Mouse (Mus musculus): ENCODE results near the gene Hist1h4d. TPM values are rescaled to one million over a fixed set of nuclear protein-coding genes. Genes with fewer than 3 reads are reported as not detected.
A peak's percentile ranks its signal among the peaks of the same experiment; 100 is the strongest.

Hist1h4d gene
- total RNA-seq, 2 experiments from 2014 or later = 672 to 1,443 TPM

GRCm38 (mm10) chr13:23630653-23631052, 49.3 kb downstream of the Hist1h4d start:
- 0 out of 2 replicates have a peak, but pooled peaks have one; percentile 40 for ATAC-seq (ENCODE audit: poor library complexity, severe bottlenecking)

Other genes with a start within 250 kb of the Hist1h4d start
Only the 30 nearest of the 35 such genes appear.
- 5.1 and 5.2 TPM in 2 replicates for gene Abt1, start 157.7 kb upstream of the Hist1h4d start, total RNA-seq (2015)
- gene Abt1, start 157.7 kb upstream of the Hist1h4d start, total RNA-seq (2017) = 6.8 and 11.2 TPM in 2 replicates
- not detected in 2 replicates for gene Btn1a1, start 115.7 kb upstream of the Hist1h4d start, total RNA-seq (2015)
- gene Btn1a1, start 115.7 kb upstream of the Hist1h4d start, total RNA-seq (2017) = not detected in 2 replicates
- not detected in 2 replicates for gene Btn2a2, start 92.7 kb upstream of the Hist1h4d start, total RNA-seq (2015)
- not detected in 2 replicates for gene Btn2a2, start 92.7 kb upstream of the Hist1h4d start, total RNA-seq (2017)
- 61.7 and 63.9 TPM in 2 replicates for gene Hist1h4h, start 50.5 kb upstream of the Hist1h4d start, total RNA-seq (2015)
- 1,033 and 1,202 TPM in 2 replicates for gene Hist1h4h, start 50.5 kb upstream of the Hist1h4d start, total RNA-seq (2017)
- 61.9 and 91.1 TPM in 2 replicates for gene Hist1h2af, start 47.7 kb upstream of the Hist1h4d start, total RNA-seq (2015)
- 1,786 and 1,821 TPM in 2 replicates for gene Hist1h2af, start 47.7 kb upstream of the Hist1h4d start, total RNA-seq (2017)
- 225 and 241 TPM in 2 replicates for gene Hist1h3g, start 46.2 kb upstream of the Hist1h4d start, total RNA-seq (2015)
- gene Hist1h3g, start 46.2 kb upstream of the Hist1h4d start, total RNA-seq (2017) = 441 and 668 TPM in 2 replicates
- 32.3 and 36.5 TPM in 2 replicates for gene Hist1h2bh, start 38.2 kb upstream of the Hist1h4d start, total RNA-seq (2015)
- gene Hist1h2bh, start 38.2 kb upstream of the Hist1h4d start, total RNA-seq (2017) = 143 and 176 TPM in 2 replicates
- gene Hist1h3f, start 37.5 kb upstream of the Hist1h4d start, total RNA-seq (2015) = 43.8 and 48.7 TPM in 2 replicates
- 145 and 146 TPM in 2 replicates for gene Hist1h3f, start 37.5 kb upstream of the Hist1h4d start, total RNA-seq (2017)
- 110 and 116 TPM in 2 replicates for gene Hist1h4f, start 29.9 kb upstream of the Hist1h4d start, total RNA-seq (2015)
- gene Hist1h4f, start 29.9 kb upstream of the Hist1h4d start, total RNA-seq (2017) = 2,488 and 3,291 TPM in 2 replicates
- gene Hist1h1d, start 28.3 kb upstream of the Hist1h4d start, total RNA-seq (2015) = 16.7 and 17.0 TPM in 2 replicates
- gene Hist1h1d, start 28.3 kb upstream of the Hist1h4d start, total RNA-seq (2017) = 182 and 184 TPM in 2 replicates
- 101 and 161 TPM in 2 replicates for gene Hist1h3e, start 19.2 kb upstream of the Hist1h4d start, total RNA-seq (2015)
- 295 and 358 TPM in 2 replicates for gene Hist1h3e, start 19.2 kb upstream of the Hist1h4d start, total RNA-seq (2017)
- 8.8 and 9.0 TPM in 2 replicates for gene Hist1h2ae, start 10.4 kb upstream of the Hist1h4d start, total RNA-seq (2015)
- gene Hist1h2ae, start 10.4 kb upstream of the Hist1h4d start, total RNA-seq (2017) = 272 and 274 TPM in 2 replicates
- 325 and 384 TPM in 2 replicates for gene Hist1h2bg, start 10.2 kb upstream of the Hist1h4d start, total RNA-seq (2015)
- 1,715 and 1,721 TPM in 2 replicates for gene Hist1h2bg, start 10.2 kb upstream of the Hist1h4d start, total RNA-seq (2017)
- gene Hist1h2bf, start 7.4 kb upstream of the Hist1h4d start, total RNA-seq (2015) = 449 and 490 TPM in 2 replicates
- gene Hist1h2bf, start 7.4 kb upstream of the Hist1h4d start, total RNA-seq (2017) = 736 and 744 TPM in 2 replicates
- 3.2 and 3.6 TPM in 2 replicates for gene Hist1h2ad, start 7.2 kb upstream of the Hist1h4d start, total RNA-seq (2015)
- 93.7 and 99.2 TPM in 2 replicates for gene Hist1h2ad, start 7.2 kb upstream of the Hist1h4d start, total RNA-seq (2017)
- gene Hist1h3d, start 5.8 kb upstream of the Hist1h4d start, total RNA-seq (2015) = 150 and 159 TPM in 2 replicates
- 86.3 and 96.3 TPM in 2 replicates for gene Hist1h3d, start 5.8 kb upstream of the Hist1h4d start, total RNA-seq (2017)
- gene Hist1h2be, start 39.5 kb downstream of the Hist1h4d start, total RNA-seq (2015) = 15.1 and 16.4 TPM in 2 replicates
- 110 and 115 TPM in 2 replicates for gene Hist1h2be, start 39.5 kb downstream of the Hist1h4d start, total RNA-seq (2017)
- gene Hist1h1e, start 41.0 kb downstream of the Hist1h4d start, total RNA-seq (2015) = 408 and 475 TPM in 2 replicates
- 457 and 467 TPM in 2 replicates for gene Hist1h1e, start 41.0 kb downstream of the Hist1h4d start, total RNA-seq (2017)
- 10.3 and 12.0 TPM in 2 replicates for gene Hist1h2ac, start 102.3 kb downstream of the Hist1h4d start, total RNA-seq (2015)
- 67.7 and 81.2 TPM in 2 replicates for gene Hist1h2ac, start 102.3 kb downstream of the Hist1h4d start, total RNA-seq (2017)
- gene Hist1h2bc, start 102.6 kb downstream of the Hist1h4d start, total RNA-seq (2015) = 40.3 and 42.6 TPM in 2 replicates
- 253 and 263 TPM in 2 replicates for gene Hist1h2bc, start 102.6 kb downstream of the Hist1h4d start, total RNA-seq (2017)
- gene Hist1h1t, start 114.2 kb downstream of the Hist1h4d start, total RNA-seq (2015) = 0.94 TPM in 1 of 2 replicates, not detected in the other
- 2.7 and 5.3 TPM in 2 replicates for gene Hist1h1t, start 114.2 kb downstream of the Hist1h4d start, total RNA-seq (2017)
- 60.8 and 62.1 TPM in 2 replicates for gene Hist1h4c, start 116.9 kb downstream of the Hist1h4d start, total RNA-seq (2015)
- 282 and 359 TPM in 2 replicates for gene Hist1h4c, start 116.9 kb downstream of the Hist1h4d start, total RNA-seq (2017)
- gene Hfe, start 129.3 kb downstream of the Hist1h4d start, total RNA-seq (2015) = 12.3 and 17.1 TPM in 2 replicates
- 7.6 and 8.5 TPM in 2 replicates for gene Hfe, start 129.3 kb downstream of the Hist1h4d start, total RNA-seq (2017)
- 179 and 186 TPM in 2 replicates for gene Hist1h1c, start 157.2 kb downstream of the Hist1h4d start, total RNA-seq (2015)
- 1,288 and 1,327 TPM in 2 replicates for gene Hist1h1c, start 157.2 kb downstream of the Hist1h4d start, total RNA-seq (2017)
- gene Hist1h3c, start 164.0 kb downstream of the Hist1h4d start, total RNA-seq (2015) = 115 and 119 TPM in 2 replicates
- gene Hist1h3c, start 164.0 kb downstream of the Hist1h4d start, total RNA-seq (2017) = 508 and 593 TPM in 2 replicates
- 264 and 296 TPM in 2 replicates for gene Hist1h2bb, start 165.1 kb downstream of the Hist1h4d start, total RNA-seq (2015)
- gene Hist1h2bb, start 165.1 kb downstream of the Hist1h4d start, total RNA-seq (2017) = 5,681 and 7,839 TPM in 2 replicates
- gene Hist1h2ab, start 169.5 kb downstream of the Hist1h4d start, total RNA-seq (2015) = 64.3 and 114 TPM in 2 replicates
- gene Hist1h2ab, start 169.5 kb downstream of the Hist1h4d start, total RNA-seq (2017) = 3,821 and 4,666 TPM in 2 replicates
- 495 and 572 TPM in 2 replicates for gene Hist1h3b, start 170.7 kb downstream of the Hist1h4d start, total RNA-seq (2015)
- 546 and 613 TPM in 2 replicates for gene Hist1h3b, start 170.7 kb downstream of the Hist1h4d start, total RNA-seq (2017)
- 64.8 and 95.3 TPM in 2 replicates for gene Hist1h4b, start 175.4 kb downstream of the Hist1h4d start, total RNA-seq (2015)
- gene Hist1h4b, start 175.4 kb downstream of the Hist1h4d start, total RNA-seq (2017) = 562 and 732 TPM in 2 replicates
- gene Hist1h4a, start 179.6 kb downstream of the Hist1h4d start, total RNA-seq (2015) = 58.1 TPM in 2 replicates
- gene Hist1h4a, start 179.6 kb downstream of the Hist1h4d start, total RNA-seq (2017) = 540 and 548 TPM in 2 replicates

All from megakaryocyte, adult 5-6 weeks (primary cell).